Mouse (Mus musculus) liver, embryonic 15.5 days (tissue): ENCODE measurements at regions not wholly inside any gene's neighbourhood (a gene's known extent, or its start where the extent isn't known, plus 50 kb on each side); places are given as distances from the start of the nearest gene placed in this dataset.
"Not testable (repeated sequence)": the region's sequence is repeated elsewhere in the genome, so short reads cannot be mapped to it uniquely, and the experiment has no call there.

Experiments used
- ATAC-seq: fragments of 200-750 bp; cut with Nextera tagmentation; 2 replicates; pipeline ENCODE4 v1.8.0; 2017; ENCODE audit warnings: moderate number of reproducible peaks, mild to moderate bottlenecking, moderate library complexity; ENCODE audit not compliant: insufficient read depth
- H3K27ac ChIP-seq: fragments of 300-500 bp; sonication (generic); replicated peaks from 2 replicates; pipeline ENCODE4 v1.5.1; 2015; ENCODE audit warnings: mild to moderate bottlenecking, inconsistent platforms
- H3K27me3 ChIP-seq: fragments of 300-500 bp; sonication (generic); 2 replicates; pipeline ENCODE4 v1.6.1; 2015; ENCODE audit warnings: mild to moderate bottlenecking, inconsistent platforms
- H3K36me3 ChIP-seq: fragments of 300-500 bp; sonication (generic); replicated peaks from 2 replicates; pipeline ENCODE4 v1.6.1; 2015; ENCODE audit warnings: moderate library complexity, mild to moderate bottlenecking, inconsistent platforms
- H3K4me1 ChIP-seq: fragments of 300-500 bp; sonication (generic); replicated peaks from 2 replicates; pipeline ENCODE4 v1.6.1; 2015; ENCODE audit warnings: inconsistent platforms
- H3K4me2 ChIP-seq: fragments of 300-500 bp; sonication (generic); 2 replicates; pipeline ENCODE4 v1.6.1; 2015; ENCODE audit warnings: moderate library complexity, mild to moderate bottlenecking, inconsistent platforms
- H3K4me3 ChIP-seq: fragments of 300-500 bp; sonication (generic); replicated peaks from 2 replicates; pipeline ENCODE4 v1.5.1; 2015; ENCODE audit warnings: mild to moderate bottlenecking, inconsistent platforms
- H3K9ac ChIP-seq: fragments of 300-500 bp; sonication (generic); 2 replicates; pipeline ENCODE4 v1.6.1; 2015; ENCODE audit warnings: moderate library complexity, mild to moderate bottlenecking, inconsistent platforms
- H3K9me3 ChIP-seq: fragments of 300-500 bp; sonication (generic); replicated peaks from 2 replicates; pipeline ENCODE4 v1.6.1; 2016; ENCODE audit warnings: inconsistent platforms
- WGBS: fragments of 180-500 bp; shearing (Covaris S2); methylation state at CpG from one replicate; pipeline ENCODE4 v1.1.7; 2015; ENCODE audit warnings: mixed read lengths; ENCODE audit not compliant: insufficient replicate concordance; 5-methylcytosine and 5-hydroxymethylcytosine counted together

- H3K27ac ChIP-seq, result no peak overlapping the region
These were observed 381.6 kb downstream of the Epm2a start for GRCm38 (mm10) chr10:11724775-11725174.

GRCm38 (mm10) chr10:11729536-11729935 is 386.3 kb downstream of the Epm2a start:
- no peaks in the 10 kb centered on the region for H3K4me1 ChIP-seq
- H3K4me2 ChIP-seq, result no peak overlapping the region
- no peaks in the 10 kb centered on the region for H3K36me3 ChIP-seq
- H3K9ac ChIP-seq, result no peak overlapping the region
- no peaks in the 10 kb centered on the region for H3K27me3 ChIP-seq
- 51% methylated on average over 2 of the region's 2 CpGs for WGBS
- H3K9me3 ChIP-seq, result no peaks in the 10 kb centered on the region
- no peak for ATAC-seq
- H3K27ac ChIP-seq, result no peak overlapping the region
- no peak overlapping the region for H3K4me3 ChIP-seq

More at GRCm38 (mm10) chr10:11724775-11725174, 381.6 kb downstream of the Epm2a start:
- H3K4me3 ChIP-seq, result no peak overlapping the region
- H3K27me3 ChIP-seq, result no peaks in the 10 kb centered on the region
- H3K4me1 ChIP-seq, result no peaks in the 10 kb centered on the region
- no peaks in the 10 kb centered on the region for H3K9me3 ChIP-seq
- ATAC-seq, result no peak
- WGBS, result 64% methylated on average over 7 of the region's 7 CpGs
- no peaks in the 10 kb centered on the region for H3K36me3 ChIP-seq
- no peak overlapping the region for H3K4me2 ChIP-seq
- H3K9ac ChIP-seq, result no peak overlapping the region

- H3K27me3 ChIP-seq, result no peaks in the 10 kb centered on the region
These were observed 396.6 kb downstream of the Epm2a start for GRCm38 (mm10) chr10:11739574-11740368.

GRCm38 (mm10) chr10:11745587-11745986 is 402.4 kb downstream of the Epm2a start:
- H3K27ac ChIP-seq, result no peak overlapping the region

More at GRCm38 (mm10) chr10:11739574-11740368, 396.6 kb downstream of the Epm2a start:
- no peak for ATAC-seq
- H3K4me1 ChIP-seq, result no peaks in the 10 kb centered on the region
- no peak overlapping the region for H3K27ac ChIP-seq
- no peak overlapping the region for H3K4me2 ChIP-seq
- H3K4me3 ChIP-seq, result no peak overlapping the region
- WGBS, result 76% methylated on average over 5 of the region's 5 CpGs
- H3K9ac ChIP-seq, result no peak overlapping the region
- no peaks in the 10 kb centered on the region for H3K36me3 ChIP-seq
- no peaks in the 10 kb centered on the region for H3K9me3 ChIP-seq

GRCm38 (mm10) chr10:11746959-11747358 is 403.8 kb downstream of the Epm2a start:
- H3K9me3 ChIP-seq, result no peaks in the 10 kb centered on the region
- ATAC-seq, result no peak

More at GRCm38 (mm10) chr10:11745587-11745986, 402.4 kb downstream of the Epm2a start:
- H3K9ac ChIP-seq, result no peak overlapping the region
- WGBS, result 75% methylated on average over 4 of the region's 4 CpGs
- no peaks in the 10 kb centered on the region for H3K4me1 ChIP-seq
- H3K4me3 ChIP-seq, result no peak overlapping the region
- ATAC-seq, result no peak
- no peak overlapping the region for H3K4me2 ChIP-seq
- no peaks in the 10 kb centered on the region for H3K9me3 ChIP-seq
- no peaks in the 10 kb centered on the region for H3K36me3 ChIP-seq
- H3K27me3 ChIP-seq, result no peaks in the 10 kb centered on the region

GRCm38 (mm10) chr10:11755105-11755730 is 412.0 kb downstream of the Epm2a start:
- Histone ChIP-seq H3K36me3 (no peaks in the 10 kb centered on the region), H3K27me3 (no peaks in the 10 kb centered on the region), H3K27ac (no peak overlapping the region), H3K9me3 (no peaks in the 10 kb centered on the region), H3K4me1 (no peaks in the 10 kb centered on the region), H3K4me2 (no peak overlapping the region), H3K9ac (no peak overlapping the region), H3K4me3 (no peak overlapping the region)
- WGBS, result 56% methylated on average over 5 of the region's 5 CpGs
- no peak for ATAC-seq

More at GRCm38 (mm10) chr10:11746959-11747358, 403.8 kb downstream of the Epm2a start:
- Histone ChIP-seq H3K4me2 (no peak overlapping the region), H3K27ac (no peak overlapping the region), H3K9ac (no peak overlapping the region), H3K4me3 (no peak overlapping the region), H3K27me3 (no peaks in the 10 kb centered on the region), H3K4me1 (no peaks in the 10 kb centered on the region), H3K36me3 (no peaks in the 10 kb centered on the region)

- Histone ChIP-seq H3K9me3 (no peaks in the 10 kb centered on the region), H3K4me3 (no peak overlapping the region)
- WGBS, result 59% methylated on average over 6 of the region's 6 CpGs
These were observed 434.7 kb downstream of the Epm2a start for GRCm38 (mm10) chr10:11777894-11778293.

GRCm38 (mm10) chr10:11780302-11780701 is 437.1 kb downstream of the Epm2a start:
- WGBS, result 41% methylated on average over 2 of the region's 2 CpGs
- H3K36me3 ChIP-seq, result no peaks in the 10 kb centered on the region
- ATAC-seq, result no peak
- no peak overlapping the region for H3K4me3 ChIP-seq
- no peak overlapping the region for H3K4me2 ChIP-seq
- no peak overlapping the region for H3K27ac ChIP-seq
- H3K9me3 ChIP-seq, result no peaks in the 10 kb centered on the region
- H3K4me1 ChIP-seq, result no peaks in the 10 kb centered on the region
- H3K9ac ChIP-seq, result no peak overlapping the region
- no peaks in the 10 kb centered on the region for H3K27me3 ChIP-seq

More at GRCm38 (mm10) chr10:11777894-11778293, 434.7 kb downstream of the Epm2a start:
- H3K27me3 ChIP-seq, result no peaks in the 10 kb centered on the region
- no peak for ATAC-seq
- H3K4me2 ChIP-seq, result no peak overlapping the region
- H3K4me1 ChIP-seq, result no peaks in the 10 kb centered on the region
- no peak overlapping the region for H3K27ac ChIP-seq
- no peak overlapping the region for H3K9ac ChIP-seq
- H3K36me3 ChIP-seq, result no peaks in the 10 kb centered on the region

GRCm38 (mm10) chr10:11787240-11787639 is 444.0 kb downstream of the Epm2a start:
- Histone ChIP-seq H3K36me3 (no peaks in the 10 kb centered on the region), H3K27ac (no peak overlapping the region), H3K4me1 (no peaks in the 10 kb centered on the region), H3K9me3 (no peaks in the 10 kb centered on the region), H3K4me2 (no peak overlapping the region), H3K9ac (no peak overlapping the region), H3K4me3 (no peak overlapping the region), H3K27me3 (no peaks in the 10 kb centered on the region)
- no peak for ATAC-seq

- H3K27me3 ChIP-seq, result no peaks in the 10 kb centered on the region
- no peaks in the 10 kb centered on the region for H3K9me3 ChIP-seq
- no peaks in the 10 kb centered on the region for H3K36me3 ChIP-seq
- no peak overlapping the region for H3K4me2 ChIP-seq
- ATAC-seq, result no peak
- WGBS, result 57% methylated on average over 3 of the region's 3 CpGs
- no peaks in the 10 kb centered on the region for H3K4me1 ChIP-seq
- no peak overlapping the region for H3K9ac ChIP-seq
- no peak overlapping the region for H3K4me3 ChIP-seq
- no peak overlapping the region for H3K27ac ChIP-seq
These were observed 456.3 kb downstream of the Epm2a start for GRCm38 (mm10) chr10:11799510-11799909.

- not testable (repeated sequence) for H3K9me3 ChIP-seq, ATAC-seq, H3K27ac ChIP-seq, H3K9ac ChIP-seq, H3K27me3 ChIP-seq, H3K36me3 ChIP-seq, H3K4me1 ChIP-seq, H3K4me3 ChIP-seq, H3K4me2 ChIP-seq
- 65% methylated on average over 13 of the region's 13 CpGs for WGBS
These were observed 458.4 kb downstream of the Epm2a start for GRCm38 (mm10) chr10:11801372-11802230.
